Mouse (Mus musculus): ENCODE results near the gene Trim80.

The Trim80 gene

GRCm38 (mm10) chr11:115439906-115440595, at the start of gene Trim80:
TSS of gene Trim80 (plus strand) at chr11:115440545.
- in situ Hi-C loops (cut with MboI, MseI), result no loop called here

GRCm38 (mm10) chr11:115391358-115391757, 49.0 kb upstream of the Trim80 start:
- in situ Hi-C loops (cut with MboI, MseI), result no loop called here

- in situ Hi-C loops (cut with MboI, MseI), result no loop called here
These were observed 46.5 kb upstream of the Trim80 start for GRCm38 (mm10) chr11:115393721-115394325.

GRCm38 (mm10) chr11:115398085-115398484, 42.3 kb upstream of the Trim80 start:
- in situ Hi-C loops (cut with MboI, MseI), result no loop called here

GRCm38 (mm10) chr11:115400126-115400525, 40.2 kb upstream of the Trim80 start:
- in situ Hi-C loops (cut with MboI, MseI), result loop anchor here (10.0 kb wide), 1 partner anchor 725 kb away; the partner anchor contains the start of gene Ttyh2

GRCm38 (mm10) chr11:115400630-115401391, 39.5 kb upstream of the Trim80 start:
- in situ Hi-C loops (cut with MboI, MseI), result loop anchor here (10.0 kb wide), 1 partner anchor 726 kb away; the partner anchor contains the start of gene Ttyh2

- in situ Hi-C loops (cut with MboI, MseI), result loop anchor here (10.0 kb wide), 1 partner anchor 729 kb away; the partner anchor contains the start of gene Ttyh2
These were observed 36.8 kb upstream of the Trim80 start, which contains the start of gene Mrpl58 for GRCm38 (mm10) chr11:115403338-115404124. TSS of gene Mrpl58 (plus strand) at chr11:115403752.

GRCm38 (mm10) chr11:115405723-115406122, 34.6 kb upstream of the Trim80 start:
- in situ Hi-C loops (cut with MboI, MseI), result loop anchor here (10.0 kb wide), 1 partner anchor 731 kb away; the partner anchor contains the start of gene Ttyh2

GRCm38 (mm10) chr11:115406858-115407401, 33.4 kb upstream of the Trim80 start:
- in situ Hi-C loops (cut with MboI, MseI), result loop anchor here (10.0 kb wide), 1 partner anchor 732 kb away; the partner anchor contains the start of gene Ttyh2

GRCm38 (mm10) chr11:115408266-115408920, 32.0 kb upstream of the Trim80 start:
- in situ Hi-C loops (cut with MboI, MseI), result loop anchor here (10.0 kb wide), 1 partner anchor 734 kb away; the partner anchor contains the start of gene Ttyh2

GRCm38 (mm10) chr11:115409556-115409955, 30.8 kb upstream of the Trim80 start:
- in situ Hi-C loops (cut with MboI, MseI), result loop anchor here (10.0 kb wide), 1 partner anchor 735 kb away; the partner anchor contains the start of gene Ttyh2

GRCm38 (mm10) chr11:115419531-115420237, 20.7 kb upstream of the Trim80 start, which contains the start of the genes Atp5h and Kctd2:
TSS of gene Atp5h (minus strand) at chr11:115419962.
TSS of gene Kctd2 (plus strand) at chr11:115420128.
- in situ Hi-C loops (cut with MboI, MseI), result no loop called here

- in situ Hi-C loops (cut with MboI, MseI), result no loop called here
These were observed 19.8 kb upstream of the Trim80 start for GRCm38 (mm10) chr11:115420336-115421190.

- in situ Hi-C loops (cut with MboI, MseI), result no loop called here
These were observed 19.0 kb upstream of the Trim80 start for GRCm38 (mm10) chr11:115421328-115421727.

- in situ Hi-C loops (cut with MboI, MseI), result no loop called here
These were observed 18.4 kb upstream of the Trim80 start for GRCm38 (mm10) chr11:115421972-115422371.

GRCm38 (mm10) chr11:115423091-115423490, 17.3 kb upstream of the Trim80 start:
- in situ Hi-C loops (cut with MboI, MseI), result no loop called here

GRCm38 (mm10) chr11:115424666-115425065, 15.7 kb upstream of the Trim80 start:
- in situ Hi-C loops (cut with MboI, MseI), result no loop called here

GRCm38 (mm10) chr11:115425671-115426070, 14.7 kb upstream of the Trim80 start:
- in situ Hi-C loops (cut with MboI, MseI), result no loop called here

Measured in T-helper 2 cell (primary cell).